Comparison of ENCODE assay signal across 23 mouse cellular contexts in genomic region chr3:136349690-136350089, GRCm38 (mm10). TPM values are rescaled to one million over a fixed set of nuclear protein-coding genes. Genes with fewer than 3 reads are reported as not detected.
DNase-seq lines count a peak whose midpoint lies in the region; ATAC-seq and TF ChIP-seq lines count a peak whose summit lies in the region.
"Had no signal": no experiment of that assay in that cellular context is flagged by ENCODE, and none has a peak within 500 bp of the region (broad histone marks: within the 10 kb centered on the region; RNA-seq: fewer than 3 reads in every experiment).

No protein-coding gene starts in this region.

- DNase-seq in B cell, adult 2 months, result peak; percentile 58 to 67
- peak; percentile 1 for DNase-seq in Muller cell, postnatal 12 days (ENCODE audit: inconsistent ontology term)
- no peak for DNase-seq in gastrocnemius, postnatal 14 days
- DNase-seq in right cerebral cortex, postnatal 10 days (ENCODE audit: low spot score in 2 of 2), result no peak
- DNase-seq in cerebellum, adult 2 months, result no peak
- DNase-seq: adrenal gland, adult 2 months; adrenal gland, postnatal 14 days; cerebellum, adult 11-12 months; cerebellum, adult 9-10 months; cerebellum, postnatal 14 days; forebrain, postnatal 0 days; gastrocnemius, adult 2 months; gastrocnemius, postnatal 25 days; heart, adult 2 months; heart, postnatal 14 days; heart, postnatal 4 days had no signal

- peak; percentile 53; the same call in 1 of the 2 replicates for ATAC-seq in monocyte, adult 5-6 weeks (replicated peaks; ENCODE audit: insufficient number of reproducible peaks, low FRiP score, low TSS enrichment, poor library complexity, severe bottlenecking)
- ATAC-seq: forebrain, embryonic 13.5 days; forebrain, postnatal 0 days had no signal

- H3K4me1 ChIP-seq in cerebellum, adult 2 months (ENCODE audit: control insufficient read depth, insufficient read depth, low read length), result no peaks in the 10 kb centered on the region
- H3K4me1 ChIP-seq: forebrain, embryonic 10.5 days; forebrain, embryonic 13.5 days; heart, embryonic 10.5 days; heart, embryonic 13.5 days had no signal

- H3K27ac ChIP-seq in cerebellum, adult 2 months (ENCODE audit: insufficient read depth, low read length), result no peak overlapping the region
- H3K27ac ChIP-seq: forebrain, embryonic 10.5 days; forebrain, embryonic 13.5 days; gastrocnemius, adult 2 months; heart, adult 2 months; heart, embryonic 10.5 days; heart, embryonic 13.5 days; hindbrain, embryonic 14.5 days had no signal

- H3K27me3 ChIP-seq in cerebellum, adult 2 months (ENCODE audit: control insufficient read depth, insufficient read depth, low read length), result no peaks in the 10 kb centered on the region
- H3K27me3 ChIP-seq: forebrain, embryonic 13.5 days; heart, embryonic 13.5 days; Patski had no signal

- WGBS in cerebellum, adult 2 months, result 66% methylated on average over 7 of the region's 7 CpGs

- no peak overlapping the region for H3K4me3 ChIP-seq in cerebellum, adult 2 months (replicated peaks; ENCODE audit: insufficient read depth, low read depth, low read length)
- H3K4me3 ChIP-seq: forebrain, embryonic 10.5 days; forebrain, embryonic 13.5 days; gastrocnemius, adult 2 months; heart, adult 2 months; heart, embryonic 10.5 days; heart, embryonic 13.5 days had no signal

- no peak for TF ChIP-seq CTCF in cerebellum, adult 2 months (IDR thresholded peaks at IDR 0.05; ENCODE audit: borderline replicate concordance, insufficient read depth, low read depth, low read length)

- TF ChIP-seq POLR2A in cerebellum, adult 2 months (IDR thresholded peaks at IDR 0.05; ENCODE audit: borderline replicate concordance, insufficient read depth, low read length), result no peak

- intact Hi-C loops in gastrocnemius, postnatal 14 days (cut with DNase I; ENCODE audit: low total_unique reads), result no loop called here

RNA-seq across cellular contexts. Expression of gene Bank1, which starts 23.8 kb away (rescaled TPM):
- total RNA-seq in monocyte, adult 5-6 weeks (2017), result 69.1 to 96.7 TPM (median 92.7 TPM) in 3 replicates
- total RNA-seq in gastrocnemius, postnatal 14 days (2021), result under 1 TPM; 0.16 to 0.31 TPM
- polyA plus RNA-seq in cerebellum, adult 2 months (2012; rRNA removed), result 0.11 and 0.25 TPM in 2 replicates

Comparison
In these comparisons a context has a peak if more than half of its experiments do, and no peak if none do; other contexts are left out.
1. DNase-seq: peak in B cell, adult 2 months (2 of 2) and Muller cell, postnatal 12 days (single experiment); none in gastrocnemius, postnatal 14 days (single experiment), right cerebral cortex, postnatal 10 days (0 of 2) and cerebellum, adult 2 months (0 of 2).
2. RNA of gene Bank1, which starts 23.8 kb away (total RNA-seq): 69.1 to 96.7 TPM in monocyte, adult 5-6 weeks; 0.16 to 0.31 TPM in gastrocnemius, postnatal 14 days; every median in the first group is over 10 times any median in the second.